Mouse (Mus musculus): ENCODE measurements around the gene Copz1.

Copz1 gene

GRCm38 (mm10) chr15:103338829-103339165 is 66.3 kb downstream of the Copz1 start:
- no peak for DNase-seq (ENCODE audit: low spot score in 2 of 2)

GRCm38 (mm10) chr15:103339166-103339960 is 66.8 kb downstream of the Copz1 start:
- no peak for DNase-seq (ENCODE audit: low spot score in 2 of 2)

GRCm38 (mm10) chr15:103339961-103340337 is 67.4 kb downstream of the Copz1 start, which contains the start of gene Zfp385a:
Zfp385a (minus strand) TSS chr15:103340093.
- peak; percentile 71 to 73 for DNase-seq (ENCODE audit: low spot score in 2 of 2)

- no peak for DNase-seq (ENCODE audit: low spot score in 2 of 2)
These were observed 68.3 kb downstream of the Copz1 start for GRCm38 (mm10) chr15:103340786-103341185.

- no peak for DNase-seq (ENCODE audit: low spot score in 2 of 2)
These were observed 69.0 kb downstream of the Copz1 start for GRCm38 (mm10) chr15:103341547-103341946.

GRCm38 (mm10) chr15:103342415-103342814 is 69.9 kb downstream of the Copz1 start:
- DNase-seq (ENCODE audit: low spot score in 2 of 2) = peak in 1 of 2 experiments; percentile 68

- no peak for DNase-seq (ENCODE audit: low spot score in 2 of 2)
These were observed 70.5 kb downstream of the Copz1 start for GRCm38 (mm10) chr15:103343008-103343407.

- no peak for DNase-seq (ENCODE audit: low spot score in 2 of 2)
These were observed 71.0 kb downstream of the Copz1 start for GRCm38 (mm10) chr15:103343556-103343955.

GRCm38 (mm10) chr15:103345789-103346188 is 73.3 kb downstream of the Copz1 start:
- DNase-seq (ENCODE audit: low spot score in 2 of 2) = no peak

- no peak for DNase-seq (ENCODE audit: low spot score in 2 of 2)
These were observed 74.8 kb downstream of the Copz1 start for GRCm38 (mm10) chr15:103347275-103347684.
